Comparison of ENCODE assay signal across 27 mouse cellular contexts in the genomic region with DNA sequence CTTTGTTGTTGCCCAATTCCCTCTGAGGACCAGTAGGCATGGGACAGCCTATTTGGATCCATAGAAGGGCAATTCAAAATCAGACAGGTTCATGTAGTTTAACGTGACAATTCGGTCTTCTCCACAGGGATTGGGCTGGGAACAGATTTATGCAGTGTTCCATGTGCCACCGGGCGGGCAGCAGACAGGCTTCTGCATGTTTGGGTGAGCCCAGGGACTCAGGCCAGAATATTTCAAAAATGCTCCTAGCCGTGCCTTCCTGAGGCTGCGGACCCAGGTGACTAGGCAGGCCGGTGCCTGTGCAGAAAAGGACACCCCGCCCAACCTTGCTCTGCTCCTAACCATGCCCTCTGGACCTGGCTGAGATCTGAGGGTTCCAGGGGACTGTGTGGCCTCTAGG. TPM values are rescaled to one million over a fixed set of nuclear protein-coding genes. Genes with fewer than 3 reads are reported as not detected.
DNase-seq lines count a peak whose midpoint lies in the region; TF ChIP-seq lines count a peak whose summit lies in the region.
"Had no signal": no experiment of that assay in that cellular context is flagged by ENCODE, and none has a peak within 500 bp of the region (broad histone marks: within the 10 kb centered on the region; RNA-seq: fewer than 3 reads in every experiment).

No protein-coding gene starts in this region.

- no peak for DNase-seq in gastrocnemius, adult 2 months
- no peak for DNase-seq in gastrocnemius, postnatal 4 days (ENCODE audit: low spot score in 2 of 2)
- DNase-seq in kidney, adult 9 months = peak; percentile 45
- DNase-seq in kidney, postnatal 4 days = no peak
- peak; percentile 46 to 65 for DNase-seq in urinary bladder, postnatal 36 days (ENCODE audit: low spot score in 2 of 2)
- DNase-seq in urinary bladder, postnatal 4 days (ENCODE audit: low spot score in 2 of 2) = no peak
- DNase-seq in testis, postnatal 10 days (ENCODE audit: low spot score) = no peak
- no peak for DNase-seq in right cerebral cortex, adult 2 months (ENCODE audit: low spot score in 2 of 2)
- DNase-seq: adrenal gland, adult 2 months; adrenal gland, postnatal 36 days; cerebellum, adult 2 months; cerebellum, postnatal 14 days; gastrocnemius, postnatal 14 days; heart, adult 2 months; kidney, postnatal 10 days; liver, embryonic 13.5 days; thymus, adult 18-20 months; thymus, postnatal 25 days had no signal

- no peak for TF ChIP-seq CTCF in gastrocnemius, adult 2 months (IDR thresholded peaks at IDR 0.05)

- intact Hi-C loops in gastrocnemius, adult 2 months (cut with DNase I) = no loop called here

- H3K4me3 ChIP-seq in gastrocnemius, adult 2 months = no peak overlapping the region
- H3K4me3 ChIP-seq: embryonic facial prominence, embryonic 10.5 days; embryonic facial prominence, embryonic 15.5 days; forebrain, embryonic 13.5 days; heart, adult 2 months; heart, embryonic 13.5 days; hindbrain, embryonic 15.5 days; limb, embryonic 13.5 days; liver, embryonic 13.5 days; megakaryocyte, embryonic 14.5 days; midbrain, embryonic 12.5 days; neural tube, embryonic 13.5 days had no signal

- peak overlapping the region; percentile 62; the same call in 1 of the 2 replicates for H3K27ac ChIP-seq in gastrocnemius, adult 2 months
- H3K27ac ChIP-seq: embryonic facial prominence, embryonic 10.5 days; embryonic facial prominence, embryonic 15.5 days; forebrain, embryonic 13.5 days; heart, adult 2 months; heart, embryonic 13.5 days; hindbrain, embryonic 15.5 days; limb, embryonic 13.5 days; liver, embryonic 13.5 days; midbrain, embryonic 12.5 days; neural tube, embryonic 13.5 days had no signal

RNA-seq across cellular contexts. Expression of a gene that starts 5.2 kb away (rescaled TPM):
- 100 to 1,000 TPM; 274 to 394 TPM for total RNA-seq in gastrocnemius, adult 2 months (2021)
- 10 to 100 TPM; 82.5 to 91.1 TPM for total RNA-seq in gastrocnemius, postnatal 4 days (2021)

RNA-seq across cellular contexts. Expression of a gene that starts 17.9 kb away (rescaled TPM):
- 1 to 10 TPM; 2.6 to 7.6 TPM for total RNA-seq in gastrocnemius, adult 2 months (2021)
- total RNA-seq in gastrocnemius, postnatal 4 days (2021) = 10 to 100 TPM; 12.0 to 12.9 TPM

RNA-seq across cellular contexts. Expression of a gene that starts 23.1 kb away (rescaled TPM):
- total RNA-seq in gastrocnemius, adult 2 months (2021) = 1 to 10 TPM; 2.2 to 3.0 TPM
- 1 to 10 TPM; 7.6 to 8.5 TPM for total RNA-seq in gastrocnemius, postnatal 4 days (2021)

Comparison
In these comparisons a context has a peak if more than half of its experiments do, and no peak if none do; other contexts are left out.
1. DNase-seq: peak in kidney, adult 9 months (single experiment) and urinary bladder, postnatal 36 days (2 of 2); none in gastrocnemius, adult 2 months (single experiment), gastrocnemius, postnatal 4 days (0 of 2), kidney, postnatal 4 days (0 of 2), urinary bladder, postnatal 4 days (0 of 2), testis, postnatal 10 days (single experiment) and right cerebral cortex, adult 2 months (0 of 2).